Mouse (Mus musculus) heart, embryonic 10.5 days (tissue): ENCODE data around the gene Ankrd11. TPM values are rescaled to one million over a fixed set of nuclear protein-coding genes. Genes with fewer than 3 reads are reported as not detected.

Source experiments
- DNase-seq: peaks from one replicate; pipeline ENCODE4 v3.0.0-alpha.2; 2017; ENCODE audit warnings: low spot score
- H3K27ac ChIP-seq: fragments of 300-500 bp; sonication (generic); 2 replicates; pipeline ENCODE4 v1.5.1; 2016; ENCODE audit warnings: mild to moderate bottlenecking
- H3K27me3 ChIP-seq: fragments of 300-500 bp; sonication (generic); 2 replicates; pipeline ENCODE4 v1.6.1; 2016; ENCODE audit warnings: mild to moderate bottlenecking; ENCODE audit not compliant: poor library complexity, insufficient read depth, severe bottlenecking
- H3K36me3 ChIP-seq: fragments of 300-500 bp; sonication (generic); 2 replicates; pipeline ENCODE4 v1.6.1; 2016; ENCODE audit warnings: mild to moderate bottlenecking, moderate library complexity
- H3K4me1 ChIP-seq: fragments of 300-500 bp; sonication (generic); 2 replicates; pipeline ENCODE4 v1.6.1; 2016; ENCODE audit warnings: mild to moderate bottlenecking
- H3K4me3 ChIP-seq: fragments of 300-500 bp; sonication (generic); 2 replicates; pipeline ENCODE4 v1.5.1; 2016; ENCODE audit warnings: mild to moderate bottlenecking, moderate library complexity
- H3K9me3 ChIP-seq: fragments of 300-500 bp; sonication (generic); 2 replicates; pipeline ENCODE4 v1.6.1; 2016; ENCODE audit warnings: mild to moderate bottlenecking, moderate library complexity
- WGBS: fragments of 180-500 bp; shearing (Covaris S2); methylation state at CpG from one replicate; pipeline ENCODE4 v1.1.7; 2016; 5-methylcytosine and 5-hydroxymethylcytosine counted together
- polyA plus RNA-seq: library from polyadenylated mRNA; unstranded; fragments of >200 nt; fragmentation: Nextera tagmentation; extraction: Ambion mirVana; gene quantifications from 2 replicates; pipeline ENCODE4 v1.2.1, GENCODE M21; 2016

Gene Ankrd11
- polyA plus RNA-seq, 1 experiment from 2014 or later: 32.9 TPM

DNA sequence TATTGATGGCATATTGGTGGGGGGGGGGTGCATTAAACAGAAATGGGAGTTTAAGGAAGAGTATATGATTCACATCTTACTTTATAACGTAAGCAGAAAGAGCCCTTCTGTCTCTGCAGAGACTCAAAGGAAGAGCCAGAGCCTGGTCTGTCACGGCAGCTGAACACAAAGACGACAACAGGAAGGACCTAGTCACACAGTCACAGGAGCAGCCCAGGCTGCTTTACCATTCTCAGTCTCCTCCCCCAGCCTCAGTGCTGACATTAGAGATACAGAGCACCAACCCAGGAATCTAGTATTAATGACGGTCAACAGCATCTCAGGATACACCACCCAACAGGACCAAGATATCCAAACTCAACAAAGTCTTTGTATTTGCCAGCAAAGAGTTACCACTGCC is 103.5 kb downstream of the Ankrd11 start:
- peaks cover 45% of the 10 kb centered on the region for H3K4me1 ChIP-seq
- no peak overlapping the region for H3K4me3 ChIP-seq
- H3K27ac ChIP-seq: no peak overlapping the region
- WGBS: 22% methylated on average over 4 of the region's 4 CpGs
- no peak for DNase-seq
- H3K27me3 ChIP-seq: no peaks in the 10 kb centered on the region
- no peaks in the 10 kb centered on the region for H3K9me3 ChIP-seq
- no peaks in the 10 kb centered on the region for H3K36me3 ChIP-seq

DNA sequence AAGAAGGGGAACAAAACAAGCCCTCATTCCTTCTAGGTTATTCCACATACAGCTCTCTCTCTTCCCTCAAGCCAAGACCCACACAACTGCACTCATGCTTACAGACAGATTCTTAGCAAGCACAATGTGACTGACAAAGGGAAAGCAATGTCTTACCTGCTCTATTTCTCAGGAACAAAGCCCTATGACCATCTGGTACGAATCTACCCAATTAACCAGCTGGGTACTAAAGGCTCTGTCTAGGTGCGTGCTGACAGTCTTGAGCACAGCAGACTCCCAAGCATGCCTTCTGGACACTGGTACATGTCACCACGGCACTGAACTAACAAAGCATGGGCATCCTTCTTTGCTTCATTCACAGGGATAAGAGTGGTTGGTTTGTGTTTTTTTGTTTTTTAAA is 103.9 kb downstream of the Ankrd11 start:
- no peak overlapping the region for H3K4me3 ChIP-seq
- no peak overlapping the region for H3K27ac ChIP-seq
- no peaks in the 10 kb centered on the region for H3K27me3 ChIP-seq
- WGBS: 77% methylated on average over 3 of the region's 3 CpGs
- H3K36me3 ChIP-seq: no peaks in the 10 kb centered on the region
- no peak for DNase-seq
- no peaks in the 10 kb centered on the region for H3K9me3 ChIP-seq
- H3K4me1 ChIP-seq: peaks cover 46% of the 10 kb centered on the region

DNA sequence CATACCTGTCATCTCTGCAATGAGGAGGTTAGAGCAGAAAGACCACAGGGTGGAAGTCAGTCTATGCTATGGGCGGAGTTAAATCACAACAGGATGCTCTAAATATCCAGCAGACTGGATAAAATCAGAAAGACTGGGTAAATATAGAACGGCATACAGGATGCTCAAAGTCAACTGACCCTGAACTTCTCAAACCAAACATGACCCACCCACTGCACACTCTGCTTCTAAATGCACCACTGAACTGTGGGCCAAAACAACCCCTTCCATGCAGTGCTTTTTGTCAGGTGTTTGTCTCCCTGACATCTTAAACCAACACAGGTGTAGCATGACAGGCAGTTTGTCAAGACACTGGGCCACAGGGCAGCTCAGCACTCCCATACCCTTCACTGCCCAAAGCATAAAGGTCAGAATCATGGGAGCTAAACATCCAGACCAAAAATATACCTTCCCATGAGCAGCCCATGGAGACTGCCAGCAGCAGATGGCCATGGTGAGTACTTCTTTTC is 104.5 kb downstream of the Ankrd11 start:
- Histone ChIP-seq H3K27me3 (no peaks in the 10 kb centered on the region), H3K27ac (no peak overlapping the region), H3K4me1 (peaks cover 52% of the 10 kb centered on the region), H3K36me3 (no peaks in the 10 kb centered on the region), H3K4me3 (no peak overlapping the region), H3K9me3 (no peaks in the 10 kb centered on the region)
- WGBS: 78% methylated on average over 2 of the region's 2 CpGs
- no peak for DNase-seq

DNA sequence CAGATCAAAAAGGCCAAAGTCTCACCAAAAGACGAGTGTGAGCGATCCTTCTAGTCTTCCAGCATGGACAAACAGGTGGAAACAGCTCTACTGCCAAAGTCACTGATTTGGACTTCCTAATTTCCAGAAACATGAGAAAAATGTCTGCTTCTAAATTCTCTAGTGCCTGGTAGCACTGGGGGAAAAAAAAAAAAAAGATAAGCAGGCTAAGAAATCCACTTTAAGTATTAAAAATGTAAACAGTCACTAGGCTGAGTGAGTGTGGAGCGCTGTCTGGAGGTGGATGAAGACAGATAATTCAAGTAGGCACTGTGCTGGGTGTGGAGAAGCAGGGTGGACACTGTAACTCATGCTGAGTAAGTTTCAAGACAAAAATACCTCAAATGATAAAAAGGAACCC is 106.2 kb downstream of the Ankrd11 start:
- WGBS: 83% methylated on average over 3 of the region's 3 CpGs
- no peak overlapping the region for H3K27ac ChIP-seq
- H3K36me3 ChIP-seq: no peaks in the 10 kb centered on the region
- no peak for DNase-seq
- H3K27me3 ChIP-seq: no peaks in the 10 kb centered on the region
- H3K9me3 ChIP-seq: no peaks in the 10 kb centered on the region
- peaks cover 68% of the 10 kb centered on the region for H3K4me1 ChIP-seq
- H3K4me3 ChIP-seq: no peak overlapping the region

DNA sequence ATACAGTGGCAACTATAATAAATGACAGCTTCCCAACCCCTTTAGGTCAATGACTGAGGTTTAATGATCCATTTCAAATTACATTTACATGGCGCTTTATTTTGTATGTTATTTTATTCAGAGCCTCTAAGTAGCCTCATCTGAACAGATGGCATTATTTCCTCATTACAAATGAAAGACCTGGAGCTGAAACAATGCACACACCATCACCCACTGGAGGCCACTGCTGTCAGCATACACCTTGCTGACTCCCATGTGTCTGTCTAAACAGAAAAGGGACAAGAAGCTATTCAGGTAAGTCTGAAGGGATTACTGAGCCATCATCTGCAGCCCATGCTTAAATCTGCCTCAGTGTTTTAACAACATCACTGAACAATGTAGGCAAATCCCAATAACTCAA is 107.0 kb downstream of the Ankrd11 start:
- no peak for DNase-seq
- H3K27me3 ChIP-seq: no peaks in the 10 kb centered on the region
- peaks cover 75% of the 10 kb centered on the region for H3K4me1 ChIP-seq
- no peak overlapping the region for H3K27ac ChIP-seq
- H3K36me3 ChIP-seq: no peaks in the 10 kb centered on the region
- no peak overlapping the region for H3K4me3 ChIP-seq
- 90% methylated on average over 1 of the region's 1 CpGs for WGBS
- no peaks in the 10 kb centered on the region for H3K9me3 ChIP-seq

DNA sequence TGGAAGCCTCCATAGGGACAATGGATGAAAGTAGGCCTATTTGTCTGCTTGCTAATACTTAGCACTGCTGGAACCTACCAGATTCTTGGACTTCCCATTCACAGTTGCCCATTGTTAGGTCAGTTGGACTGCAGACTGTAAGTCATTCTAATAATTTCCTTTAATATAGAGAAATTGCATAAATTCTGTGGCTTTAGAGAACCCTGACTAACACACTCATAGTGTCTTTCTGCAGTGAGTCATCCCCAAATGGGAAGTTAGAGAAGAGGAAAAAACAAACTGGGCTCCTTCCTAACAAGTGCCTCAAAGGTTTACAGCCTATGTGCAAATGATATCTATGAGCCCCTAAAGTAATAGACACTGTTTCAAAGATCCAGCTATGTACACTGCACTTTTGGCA is 108.1 kb downstream of the Ankrd11 start:
- no peak for DNase-seq
- Histone ChIP-seq H3K27ac (no peak overlapping the region), H3K4me1 (peaks cover 69% of the 10 kb centered on the region), H3K4me3 (no peak overlapping the region), H3K36me3 (no peaks in the 10 kb centered on the region), H3K27me3 (no peaks in the 10 kb centered on the region), H3K9me3 (no peaks in the 10 kb centered on the region)

DNA sequence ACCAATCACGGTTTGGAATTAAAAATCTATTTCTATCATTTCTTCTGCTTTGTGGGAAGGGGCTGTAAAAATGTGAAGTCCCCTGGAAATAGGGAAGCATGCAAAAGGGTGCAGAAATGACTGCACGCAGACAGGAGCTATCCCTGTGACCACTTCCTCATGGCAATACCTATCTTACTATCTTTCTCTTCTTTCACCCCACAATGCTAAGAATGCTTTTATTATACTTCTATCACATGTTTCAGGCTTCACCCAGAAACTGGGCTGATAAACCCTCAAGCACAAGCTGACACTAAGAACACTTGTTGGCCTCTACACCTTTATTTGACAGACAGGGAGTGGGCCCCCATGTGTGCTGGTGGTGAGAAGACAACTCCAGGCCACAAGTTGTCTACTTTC is 109.5 kb downstream of the Ankrd11 start:
- DNase-seq: no peak
- WGBS: 65% methylated on average over 2 of the region's 2 CpGs
- Histone ChIP-seq H3K27ac (no peak overlapping the region), H3K4me3 (no peak overlapping the region), H3K27me3 (no peaks in the 10 kb centered on the region), H3K9me3 (no peaks in the 10 kb centered on the region), H3K36me3 (no peaks in the 10 kb centered on the region), H3K4me1 (peaks cover 58% of the 10 kb centered on the region)

DNA sequence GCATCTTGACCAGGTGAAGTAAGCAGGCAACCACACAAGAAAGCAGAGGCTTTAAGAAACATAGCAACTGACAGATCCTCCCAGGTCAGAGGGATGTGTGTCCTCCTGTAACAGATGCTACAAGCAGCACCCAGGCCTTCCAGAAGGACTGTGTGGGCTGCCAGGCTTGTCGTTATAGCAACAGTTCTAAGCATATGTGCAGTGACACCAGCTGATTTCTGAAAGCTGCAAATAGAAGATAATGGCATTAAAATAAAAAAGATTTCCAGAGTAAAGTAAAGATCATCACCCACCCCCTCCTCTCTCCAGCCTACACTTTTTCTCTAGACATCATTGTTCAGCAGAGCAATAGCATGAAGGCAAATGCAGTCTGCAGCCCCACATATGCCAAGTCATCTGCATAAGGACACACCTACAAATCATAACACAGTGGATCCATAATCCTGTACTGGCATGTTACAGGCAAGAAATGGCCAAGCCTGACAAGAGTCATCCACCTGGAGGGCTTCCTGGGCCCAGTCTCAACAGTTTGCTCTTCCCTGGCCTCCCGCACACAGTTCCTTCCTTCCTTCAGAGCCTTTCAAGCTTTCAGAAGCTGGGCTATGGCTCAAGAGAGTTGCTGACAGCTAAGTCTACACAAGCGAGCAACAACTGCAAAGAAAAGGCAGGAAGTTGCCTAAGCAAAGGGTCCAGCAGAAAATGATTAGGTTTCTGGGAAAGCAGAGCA is 110.1 kb downstream of the Ankrd11 start:
- H3K27ac ChIP-seq: no peak overlapping the region
- H3K4me1 ChIP-seq: peaks cover 58% of the 10 kb centered on the region
- H3K27me3 ChIP-seq: no peaks in the 10 kb centered on the region
- no peak overlapping the region for H3K4me3 ChIP-seq
- no peak for DNase-seq
- 42% methylated on average over 3 of the region's 3 CpGs for WGBS
- H3K36me3 ChIP-seq: 0 out of 2 replicates have a peak, but pooled peaks cover 5% of the 10 kb centered on the region
- no peaks in the 10 kb centered on the region for H3K9me3 ChIP-seq

DNA sequence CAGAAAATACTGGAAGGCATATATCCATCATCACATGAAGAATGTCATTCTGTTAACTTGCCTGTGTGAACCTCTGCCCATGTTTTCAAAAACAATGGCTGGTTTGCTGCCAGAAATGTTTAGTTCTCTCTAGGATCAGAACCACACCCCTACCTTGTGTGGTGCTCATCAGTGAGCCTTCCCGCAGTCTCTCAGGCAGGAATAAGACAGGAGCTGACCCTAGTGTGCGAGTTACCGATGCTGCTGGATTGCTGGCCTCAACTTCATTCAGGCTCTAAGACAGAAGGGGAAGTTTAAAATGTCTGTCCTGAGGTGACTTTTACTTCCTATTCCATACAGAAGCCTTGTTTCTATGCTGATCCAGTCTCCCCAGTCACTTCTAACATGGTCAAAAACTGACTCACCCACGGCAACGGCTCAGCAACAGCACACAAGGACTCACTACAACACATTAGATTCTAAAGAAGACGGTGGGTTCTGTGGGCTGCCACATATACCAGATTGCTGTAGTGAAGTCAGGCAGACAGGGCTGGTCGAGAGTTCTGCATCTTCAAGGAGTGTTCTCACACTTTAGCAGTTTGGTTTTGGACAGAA is 113.3 kb downstream of the Ankrd11 start:
- H3K4me3 ChIP-seq: no peak overlapping the region
- 90% methylated on average over 7 of the region's 7 CpGs for WGBS
- no peak for DNase-seq
- 0 out of 2 replicates have a peak, but pooled peaks cover 8% of the 10 kb centered on the region for H3K36me3 ChIP-seq
- H3K4me1 ChIP-seq: peaks cover 73% of the 10 kb centered on the region
- no peaks in the 10 kb centered on the region for H3K9me3 ChIP-seq
- no peak overlapping the region for H3K27ac ChIP-seq
- no peaks in the 10 kb centered on the region for H3K27me3 ChIP-seq

DNA sequence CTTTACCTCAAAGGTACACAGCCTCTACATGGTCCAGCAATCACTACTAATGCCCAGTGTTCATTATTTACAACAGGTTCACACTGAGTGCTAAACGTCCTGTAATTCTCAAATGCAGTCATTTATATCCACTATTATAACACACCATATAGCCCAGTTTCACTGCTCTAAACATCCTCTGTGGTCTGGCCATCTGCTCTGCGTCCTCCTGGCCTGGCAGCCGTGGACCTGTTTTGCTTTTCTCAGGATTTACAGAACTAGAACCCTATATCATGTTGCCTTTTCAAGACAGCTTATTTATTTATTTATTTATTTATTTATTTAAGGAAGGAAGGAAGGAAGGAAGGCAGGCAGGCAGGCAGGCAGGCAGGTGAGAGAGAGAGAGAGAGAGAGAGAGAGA is 114.2 kb downstream of the Ankrd11 start:
- no peak for DNase-seq
- no peaks in the 10 kb centered on the region for H3K27me3 ChIP-seq
- H3K4me3 ChIP-seq: no peak overlapping the region
- no peaks in the 10 kb centered on the region for H3K9me3 ChIP-seq
- H3K27ac ChIP-seq: no peak overlapping the region
- 0 out of 2 replicates have a peak, but pooled peaks cover 8% of the 10 kb centered on the region for H3K36me3 ChIP-seq
- WGBS: 87% methylated on average over 3 of the region's 3 CpGs
- peaks cover 73% of the 10 kb centered on the region for H3K4me1 ChIP-seq

DNA sequence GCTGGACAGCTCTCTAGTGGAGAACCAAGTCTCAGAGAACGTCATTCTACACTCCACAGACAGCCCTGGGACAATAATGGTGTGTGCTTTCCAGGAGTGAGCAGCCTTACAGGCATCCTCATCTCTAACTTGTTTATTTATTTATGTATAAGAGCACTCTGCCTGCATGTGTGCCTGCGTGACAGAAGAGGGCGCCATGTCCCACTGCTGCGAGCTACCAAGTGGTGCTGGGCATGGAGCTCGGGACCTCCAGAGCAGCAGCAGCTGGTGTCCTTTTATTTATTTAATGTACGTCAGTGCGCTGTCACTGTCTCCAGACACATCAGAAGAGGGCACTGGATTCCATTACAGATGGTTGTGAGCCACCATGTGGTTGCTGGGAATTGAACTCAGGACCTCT is 115.3 kb downstream of the Ankrd11 start:
- no peak for DNase-seq
- 0 out of 2 replicates have a peak, but pooled peaks cover 8% of the 10 kb centered on the region for H3K36me3 ChIP-seq
- H3K9me3 ChIP-seq: no peaks in the 10 kb centered on the region
- H3K27me3 ChIP-seq: no peaks in the 10 kb centered on the region
- WGBS: 81% methylated on average over 7 of the region's 7 CpGs
- peaks cover 73% of the 10 kb centered on the region for H3K4me1 ChIP-seq
- no peak overlapping the region for H3K4me3 ChIP-seq
- no peak overlapping the region for H3K27ac ChIP-seq

DNA sequence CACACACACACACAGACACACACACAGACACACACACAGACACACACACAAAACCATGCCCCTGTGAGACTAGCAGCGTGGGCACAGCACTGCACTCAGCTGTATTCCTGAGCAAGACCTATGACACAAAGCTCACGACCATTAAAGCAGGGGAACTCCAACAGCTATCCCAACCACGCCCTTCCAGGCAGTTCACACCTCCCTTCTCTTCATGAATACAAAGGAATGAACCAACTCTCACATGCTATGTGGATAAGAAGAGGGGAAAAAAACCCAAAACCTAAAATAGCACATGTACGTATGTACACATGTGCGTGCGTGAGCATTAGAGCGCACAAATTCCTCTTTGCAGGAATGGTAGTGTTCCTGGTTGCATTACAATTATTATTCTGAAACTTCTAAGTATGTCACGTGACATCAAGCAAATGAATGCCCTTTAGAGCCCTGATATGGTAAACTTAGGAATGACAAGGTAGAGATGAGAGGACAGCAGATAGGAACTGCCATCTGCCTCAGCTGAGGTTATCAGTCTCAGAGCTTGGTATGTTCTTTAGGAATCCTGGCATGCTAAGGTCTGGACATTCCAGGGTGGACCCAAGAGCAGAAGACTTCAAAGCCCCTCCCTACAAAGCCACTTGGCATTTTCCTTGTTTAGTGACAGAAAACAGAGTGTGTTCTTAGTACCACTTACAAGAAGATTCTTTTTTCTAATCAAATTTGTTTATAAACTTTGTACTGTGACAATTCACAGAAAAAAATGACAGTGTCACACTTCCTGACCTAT is 115.9 kb downstream of the Ankrd11 start:
- 78% methylated on average over 8 of the region's 8 CpGs for WGBS
- Histone ChIP-seq H3K4me1 (peaks cover 74% of the 10 kb centered on the region), H3K4me3 (no peak overlapping the region), H3K27ac (no peak overlapping the region), H3K36me3 (0 out of 2 replicates have a peak, but pooled peaks cover 8% of the 10 kb centered on the region), H3K27me3 (no peaks in the 10 kb centered on the region), H3K9me3 (no peaks in the 10 kb centered on the region)
- no peak for DNase-seq

DNA sequence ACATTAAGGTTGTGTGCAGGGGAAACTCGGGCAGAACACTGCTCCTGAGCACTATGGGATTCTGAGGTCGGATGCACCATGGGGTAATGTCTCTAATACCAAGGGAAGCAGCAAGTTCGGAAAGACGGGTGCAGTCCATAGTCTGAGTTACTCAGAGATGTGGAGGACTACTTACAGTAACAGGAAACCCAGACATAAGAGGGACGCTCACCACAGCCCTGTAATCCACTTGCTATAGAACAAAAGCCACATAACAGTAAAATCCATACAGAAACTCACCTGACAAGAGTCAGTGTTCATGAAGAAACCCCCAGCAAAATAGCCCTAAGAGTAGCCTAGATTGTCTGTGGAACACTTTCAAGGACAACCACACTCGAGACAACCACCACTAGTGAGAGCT is 118.0 kb downstream of the Ankrd11 start:
- peaks cover 76% of the 10 kb centered on the region for H3K4me1 ChIP-seq
- H3K36me3 ChIP-seq: 0 out of 2 replicates have a peak, but pooled peaks cover 8% of the 10 kb centered on the region
- peak overlapping the region; percentile 6; the same call in 1 of the 2 replicates for H3K4me3 ChIP-seq
- H3K27ac ChIP-seq: peak overlapping the region; percentile 62
- H3K9me3 ChIP-seq: no peaks in the 10 kb centered on the region
- 65% methylated on average over 6 of the region's 6 CpGs for WGBS
- no peak for DNase-seq
- no peaks in the 10 kb centered on the region for H3K27me3 ChIP-seq
